Mouse (Mus musculus): ENCODE measurements around the gene Orc2. TPM values are rescaled to one million over a fixed set of nuclear protein-coding genes. Genes with fewer than 3 reads are reported as not detected.

The Orc2 gene
- polyA plus RNA-seq, 1 experiment from 2014 or later: 40.8 TPM

- 96% methylated on average over 6 of the region's 6 CpGs for WGBS
- Histone ChIP-seq H3K9ac (no peak overlapping the region), H3K4me2 (no peak overlapping the region), H3K4me3 (ENCODE audit: low read depth, low read length) (no peak overlapping the region), H3K4me1 (ENCODE audit: insufficient read depth) (no peaks in the 10 kb centered on the region), H3K27me3 (ENCODE audit: insufficient read depth, low read length) (no peaks in the 10 kb centered on the region), H3K36me3 (ENCODE audit: insufficient read depth) (peaks cover 86% of the 10 kb centered on the region), H3K27ac (ENCODE audit: low read depth) (no peak overlapping the region), H3K9me3 (ENCODE audit: low read depth, low read length) (no peaks in the 10 kb centered on the region)
- no peak for TF ChIP-seq CTCF (IDR thresholded peaks at IDR 0.05; ENCODE audit: low read depth)
- no peak for DNase-seq
- ATAC-seq (ENCODE audit: insufficient read depth): no peak
Observed at GRCm38 (mm10) chr1:58495603-58496002, 9.3 kb downstream of the Orc2 start.

- no peaks in the 10 kb centered on the region for H3K9me3 ChIP-seq (ENCODE audit: low read depth, low read length)
- no peak overlapping the region for H3K9ac ChIP-seq
- H3K4me1 ChIP-seq (ENCODE audit: insufficient read depth): no peaks in the 10 kb centered on the region
- H3K27me3 ChIP-seq (ENCODE audit: insufficient read depth, low read length): no peaks in the 10 kb centered on the region
- DNase-seq (no peak), ATAC-seq (ENCODE audit: insufficient read depth) (no peak)
- no peak for TF ChIP-seq CTCF (IDR thresholded peaks at IDR 0.05; ENCODE audit: low read depth)
- peaks cover 60% of the 10 kb centered on the region for H3K36me3 ChIP-seq (ENCODE audit: insufficient read depth)
- no peak overlapping the region for H3K4me3 ChIP-seq (ENCODE audit: low read depth, low read length)
- 90% methylated on average over 4 of the region's 4 CpGs for WGBS
- H3K27ac ChIP-seq (ENCODE audit: low read depth): no peak overlapping the region
- H3K4me2 ChIP-seq: no peak overlapping the region
Observed at GRCm38 (mm10) chr1:58482647-58483046, 22.3 kb downstream of the Orc2 start.

DNA sequence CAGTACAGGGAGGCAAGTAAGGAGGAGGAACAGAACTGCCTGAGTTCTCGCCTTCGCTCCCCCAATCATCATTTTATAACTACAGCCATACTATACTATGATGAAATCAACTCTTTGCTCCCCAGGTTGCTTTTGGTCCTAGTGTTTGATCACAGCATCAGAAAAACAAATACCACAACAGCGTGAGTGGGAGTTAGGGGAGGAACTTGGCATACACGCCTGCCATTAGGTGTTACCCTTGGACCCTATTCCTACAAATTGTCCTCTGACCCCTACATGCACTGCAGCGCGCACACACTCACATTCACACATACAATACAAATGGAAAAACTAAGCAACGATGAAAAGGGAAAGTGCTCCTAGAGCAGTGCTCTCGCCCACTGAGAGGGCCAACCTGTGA, 29.2 kb downstream of the Orc2 start:
- Histone ChIP-seq H3K27me3 (ENCODE audit: insufficient read depth, low read length) (no peaks in the 10 kb centered on the region), H3K36me3 (ENCODE audit: insufficient read depth) (peaks cover 75% of the 10 kb centered on the region), H3K9ac (no peak overlapping the region), H3K4me1 (ENCODE audit: insufficient read depth) (no peaks in the 10 kb centered on the region), H3K27ac (ENCODE audit: low read depth) (no peak overlapping the region), H3K4me2 (no peak overlapping the region), H3K4me3 (ENCODE audit: low read depth, low read length) (no peak overlapping the region), H3K9me3 (ENCODE audit: low read depth, low read length) (no peaks in the 10 kb centered on the region)
- WGBS: 93% methylated on average over 8 of the region's 8 CpGs
- no peak for TF ChIP-seq CTCF (IDR thresholded peaks at IDR 0.05; ENCODE audit: low read depth)
- DNase-seq: no peak
- no peak for ATAC-seq (ENCODE audit: insufficient read depth)

DNA sequence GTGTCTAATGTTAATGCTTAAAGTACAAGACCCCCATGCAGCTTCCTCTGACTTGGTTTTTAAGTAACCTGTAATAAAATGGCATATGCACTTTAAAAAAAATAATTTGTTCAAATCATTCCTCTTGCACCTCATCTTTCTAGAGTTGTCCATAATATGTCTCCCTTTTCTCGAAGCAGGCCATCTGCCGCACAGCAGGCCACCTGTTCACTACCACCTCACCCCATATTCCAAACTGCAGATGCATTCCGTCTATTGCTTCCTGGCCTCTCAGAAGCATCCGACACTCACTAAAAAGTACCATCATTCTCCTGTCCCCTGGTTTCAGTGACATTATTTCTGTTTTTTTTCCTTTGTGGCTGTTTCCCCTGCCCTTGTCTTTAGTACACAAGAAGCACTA, 39.3 kb downstream of the Orc2 start:
- Histone ChIP-seq H3K4me2 (no peak overlapping the region), H3K36me3 (ENCODE audit: insufficient read depth) (peaks cover 79% of the 10 kb centered on the region), H3K4me1 (ENCODE audit: insufficient read depth) (no peaks in the 10 kb centered on the region), H3K4me3 (ENCODE audit: low read depth, low read length) (no peak overlapping the region), H3K27ac (ENCODE audit: low read depth) (no peak overlapping the region), H3K9ac (no peak overlapping the region), H3K9me3 (ENCODE audit: low read depth, low read length) (no peaks in the 10 kb centered on the region), H3K27me3 (ENCODE audit: insufficient read depth, low read length) (no peaks in the 10 kb centered on the region)
- DNase-seq: no peak
- ATAC-seq (ENCODE audit: insufficient read depth): no peak
- 95% methylated on average over 4 of the region's 4 CpGs for WGBS
- TF ChIP-seq CTCF (IDR thresholded peaks at IDR 0.05; ENCODE audit: low read depth): no peak

DNA sequence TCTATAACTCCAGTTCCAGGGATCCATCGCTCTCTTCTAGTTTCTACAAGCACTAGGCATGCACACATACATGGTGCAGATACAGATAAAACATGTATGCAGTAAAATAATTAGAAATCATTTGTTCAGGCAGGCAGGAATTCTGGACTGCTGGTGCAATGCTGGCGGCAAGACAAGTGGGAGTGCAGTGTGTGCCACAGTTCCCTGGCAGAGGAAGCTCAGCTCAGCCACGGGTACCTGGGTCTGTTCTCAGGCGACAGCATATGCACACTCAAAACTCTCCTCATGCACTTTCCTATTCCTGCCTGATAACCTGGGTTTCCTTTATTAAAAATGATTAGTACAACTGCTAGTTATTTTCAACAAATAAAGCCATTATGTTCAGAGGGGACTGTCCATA, 39.9 kb downstream of the Orc2 start:
- Histone ChIP-seq H3K27ac (ENCODE audit: low read depth) (no peak overlapping the region), H3K4me3 (ENCODE audit: low read depth, low read length) (no peak overlapping the region), H3K4me2 (no peak overlapping the region), H3K36me3 (ENCODE audit: insufficient read depth) (peaks cover 81% of the 10 kb centered on the region), H3K27me3 (ENCODE audit: insufficient read depth, low read length) (no peaks in the 10 kb centered on the region), H3K9me3 (ENCODE audit: low read depth, low read length) (no peaks in the 10 kb centered on the region), H3K9ac (no peak overlapping the region), H3K4me1 (ENCODE audit: insufficient read depth) (no peaks in the 10 kb centered on the region)
- ATAC-seq (ENCODE audit: insufficient read depth) (no peak), DNase-seq (no peak)
- WGBS: 88% methylated on average over 4 of the region's 4 CpGs
- TF ChIP-seq CTCF (IDR thresholded peaks at IDR 0.05; ENCODE audit: low read depth): no peak

- WGBS: 79% methylated on average over 2 of the region's 2 CpGs
- Histone ChIP-seq H3K27me3 (ENCODE audit: insufficient read depth, low read length) (no peaks in the 10 kb centered on the region), H3K4me1 (ENCODE audit: insufficient read depth) (no peaks in the 10 kb centered on the region), H3K27ac (ENCODE audit: low read depth) (no peak overlapping the region), H3K4me3 (ENCODE audit: low read depth, low read length) (no peak overlapping the region), H3K9ac (no peak overlapping the region), H3K36me3 (ENCODE audit: insufficient read depth) (peaks cover 82% of the 10 kb centered on the region), H3K9me3 (ENCODE audit: low read depth, low read length) (no peaks in the 10 kb centered on the region), H3K4me2 (no peak overlapping the region)
- no peak for TF ChIP-seq CTCF (IDR thresholded peaks at IDR 0.05; ENCODE audit: low read depth)
- no peak for ATAC-seq (ENCODE audit: insufficient read depth)
- no peak for DNase-seq
Observed at GRCm38 (mm10) chr1:58463935-58464334, 41.0 kb downstream of the Orc2 start.

- H3K4me3 ChIP-seq (ENCODE audit: low read depth, low read length): no peak overlapping the region
- DNase-seq (no peak), ATAC-seq (ENCODE audit: insufficient read depth) (no peak)
- no peaks in the 10 kb centered on the region for H3K4me1 ChIP-seq (ENCODE audit: insufficient read depth)
- H3K9me3 ChIP-seq (ENCODE audit: low read depth, low read length): no peaks in the 10 kb centered on the region
- no peak overlapping the region for H3K9ac ChIP-seq
- H3K4me2 ChIP-seq: no peak overlapping the region
- H3K27me3 ChIP-seq (ENCODE audit: insufficient read depth, low read length): no peaks in the 10 kb centered on the region
- 91% methylated on average over 3 of the region's 3 CpGs for WGBS
- TF ChIP-seq CTCF (IDR thresholded peaks at IDR 0.05; ENCODE audit: low read depth): no peak
- H3K36me3 ChIP-seq (ENCODE audit: insufficient read depth): peaks cover 94% of the 10 kb centered on the region
- no peak overlapping the region for H3K27ac ChIP-seq (ENCODE audit: low read depth)
Observed at GRCm38 (mm10) chr1:58460566-58460965, 44.3 kb downstream of the Orc2 start.

- H3K4me3 ChIP-seq (ENCODE audit: low read depth, low read length): no peak overlapping the region
- H3K9me3 ChIP-seq (ENCODE audit: low read depth, low read length): no peaks in the 10 kb centered on the region
- H3K9ac ChIP-seq: no peak overlapping the region
- TF ChIP-seq CTCF (IDR thresholded peaks at IDR 0.05; ENCODE audit: low read depth): no peak
- no peaks in the 10 kb centered on the region for H3K27me3 ChIP-seq (ENCODE audit: insufficient read depth, low read length)
- WGBS: 63% methylated on average over 2 of the region's 2 CpGs
- H3K4me2 ChIP-seq: no peak overlapping the region
- ATAC-seq (ENCODE audit: insufficient read depth) (no peak), DNase-seq (peak; percentile 29)
- H3K4me1 ChIP-seq (ENCODE audit: insufficient read depth): no peaks in the 10 kb centered on the region
- H3K36me3 ChIP-seq (ENCODE audit: insufficient read depth): peaks cover 97% of the 10 kb centered on the region
- H3K27ac ChIP-seq (ENCODE audit: low read depth): no peak overlapping the region
Observed at GRCm38 (mm10) chr1:58458867-58459266, 46.0 kb downstream of the Orc2 start.

Data from lung, embryonic 14.5 days (tissue).